Mouse (Mus musculus) T-helper 1 cell (primary cell): ENCODE data around the gene Rsf1.

ENCODE experiments used
- in situ Hi-C: fragments of 300-600 bp; cut with MboI, MseI; formaldehyde crosslinking; loops from one replicate; pipeline ENCODE4 v1.15.1; 2025; ENCODE audit warnings: high pct_unique_total_duplicates

Rsf1 gene

GRCm38 (mm10) chr7:97629351-97629750, 49.7 kb downstream of the Rsf1 start:
- in situ Hi-C loops = no loop called here

GRCm38 (mm10) chr7:97631290-97631689, 51.6 kb downstream of the Rsf1 start:
- in situ Hi-C loops = no loop called here

GRCm38 (mm10) chr7:97632897-97633296, 53.2 kb downstream of the Rsf1 start:
- in situ Hi-C loops = no loop called here

- in situ Hi-C loops = no loop called here
Measured at GRCm38 (mm10) chr7:97645060-97645459, 65.4 kb downstream of the Rsf1 start.

GRCm38 (mm10) chr7:97647656-97648055, 68.0 kb downstream of the Rsf1 start:
- in situ Hi-C loops = no loop called here

- in situ Hi-C loops = no loop called here
Measured at GRCm38 (mm10) chr7:97650729-97651128, 71.0 kb downstream of the Rsf1 start.

GRCm38 (mm10) chr7:97656144-97656543, 76.5 kb downstream of the Rsf1 start:
- in situ Hi-C loops = no loop called here

GRCm38 (mm10) chr7:97661634-97662033, 81.9 kb downstream of the Rsf1 start:
- in situ Hi-C loops = no loop called here

GRCm38 (mm10) chr7:97679239-97679638, 99.5 kb downstream of the Rsf1 start:
- in situ Hi-C loops = loop anchor here (25.0 kb wide), 1 partner anchor 267 kb away; the partner anchor contains the start of genes Ndufc2 and Thrsp

GRCm38 (mm10) chr7:97687831-97688230, 108.1 kb downstream of the Rsf1 start:
- in situ Hi-C loops = loop anchor here (25.0 kb wide), 1 partner anchor 276 kb away; the partner anchor contains the start of genes Ndufc2 and Thrsp

- in situ Hi-C loops = loop anchor here (25.0 kb wide), 1 partner anchor 283 kb away; the partner anchor contains the start of genes Ndufc2 and Thrsp
Measured at GRCm38 (mm10) chr7:97695441-97695840, 115.8 kb downstream of the Rsf1 start.

GRCm38 (mm10) chr7:97696133-97696505, 116.4 kb downstream of the Rsf1 start:
- in situ Hi-C loops = loop anchor here (25.0 kb wide), 1 partner anchor 284 kb away; the partner anchor contains the start of genes Ndufc2 and Thrsp

- in situ Hi-C loops = loop anchor here (25.0 kb wide), 1 partner anchor 284 kb away; the partner anchor contains the start of genes Ndufc2 and Thrsp
Measured at GRCm38 (mm10) chr7:97696506-97697254, 117.0 kb downstream of the Rsf1 start, which contains the start of gene Clns1a. TSS of gene Clns1a (plus strand) at chr7:97696634.

GRCm38 (mm10) chr7:97700173-97700572, 120.5 kb downstream of the Rsf1 start:
- in situ Hi-C loops = no loop called here

- in situ Hi-C loops = no loop called here
Measured at GRCm38 (mm10) chr7:97701106-97701505, 121.4 kb downstream of the Rsf1 start.

GRCm38 (mm10) chr7:97707123-97707522, 127.4 kb downstream of the Rsf1 start:
- in situ Hi-C loops = no loop called here

- in situ Hi-C loops = no loop called here
Measured at GRCm38 (mm10) chr7:97707809-97708208, 128.1 kb downstream of the Rsf1 start.

GRCm38 (mm10) chr7:97709204-97709603, 129.5 kb downstream of the Rsf1 start:
- in situ Hi-C loops = no loop called here

GRCm38 (mm10) chr7:97714651-97715050, 135.0 kb downstream of the Rsf1 start:
- in situ Hi-C loops = no loop called here

GRCm38 (mm10) chr7:97717326-97717725, 137.6 kb downstream of the Rsf1 start:
- in situ Hi-C loops = no loop called here

- in situ Hi-C loops = no loop called here
Measured at GRCm38 (mm10) chr7:97719078-97719477, 139.4 kb downstream of the Rsf1 start.

GRCm38 (mm10) chr7:97720109-97720508, 140.4 kb downstream of the Rsf1 start:
- in situ Hi-C loops = no loop called here

GRCm38 (mm10) chr7:97722278-97722918, 142.7 kb downstream of the Rsf1 start:
- in situ Hi-C loops = no loop called here
